Mouse (Mus musculus): Measurements from ENCODE around the gene Ick. TPM values are rescaled to one million over a fixed set of nuclear protein-coding genes. Genes with fewer than 3 reads are reported as not detected.
"Not testable (repeated sequence)": the region's sequence is repeated elsewhere in the genome, so short reads cannot be mapped to it uniquely, and the experiment has no call there.

Gene Ick
- total and polyA plus RNA-seq, 3 experiments, result 7.8 to 14.0 (median 12.5) TPM

DNA sequence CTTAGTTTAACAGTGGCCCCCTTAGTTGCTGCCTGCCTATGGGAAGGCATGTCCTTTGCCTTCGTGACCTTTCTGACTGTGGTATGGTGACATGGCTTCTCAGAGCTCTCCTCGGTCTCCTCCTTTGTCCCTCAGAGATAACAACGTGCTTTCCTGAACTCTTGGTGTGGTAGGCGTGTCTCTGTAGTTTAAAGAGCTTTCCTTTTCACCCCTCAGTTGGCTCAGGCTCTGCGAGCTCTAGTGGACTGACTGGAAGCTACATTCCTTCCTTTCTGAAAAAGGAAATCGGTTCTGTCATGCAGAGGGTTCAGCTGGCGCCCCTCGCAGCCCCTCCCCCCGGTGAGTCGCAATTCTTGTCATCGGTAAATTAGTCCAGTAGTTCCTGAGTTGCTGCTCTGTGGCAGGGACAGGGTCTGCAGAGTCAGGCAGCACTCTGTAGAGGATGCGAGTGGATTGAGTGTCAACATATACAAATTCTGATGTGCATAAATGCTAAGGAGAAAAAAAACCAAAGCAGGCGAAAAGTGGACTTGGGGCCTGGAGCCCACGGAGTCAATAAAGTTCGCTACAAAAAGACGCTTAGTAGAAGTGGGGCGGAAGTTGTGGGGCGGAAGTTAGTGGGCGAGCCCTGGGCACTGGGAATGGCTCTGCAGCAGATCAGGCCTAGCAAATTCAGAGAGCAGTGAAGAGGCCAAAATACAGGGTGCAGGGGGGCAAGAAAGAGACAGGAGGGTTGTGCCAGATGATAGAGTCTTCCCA, 57.9 kb downstream of the Ick start:
- Histone ChIP-seq H3K27me3 (ENCODE audit: control insufficient read depth, insufficient read depth, low read length) (no peaks in the 10 kb centered on the region), H3K27ac (no peak overlapping the region; the same call in 1 of the 2 replicates), H3K9ac (ENCODE audit: low read depth, low read length) (no peak overlapping the region), H3K36me3 (ENCODE audit: control insufficient read depth, insufficient read depth, low read length) (peaks cover 3% of the 10 kb centered on the region; the same call in 1 of the 2 replicates), H3K4me1 (ENCODE audit: control insufficient read depth, insufficient read depth, low read length) (no peaks in the 10 kb centered on the region; the same call in 1 of the 2 replicates), H3K4me3 (no peak overlapping the region), H3K79me2 (replicated peaks; ENCODE audit: control insufficient read depth, insufficient read depth, low read length) (no peaks in the 10 kb centered on the region)
- intact Hi-C loops (cut with DNase I), result no loop called here
- 55% methylated on average over 19 of the region's 19 CpGs for WGBS
- DNase-seq, result no peak
- TF ChIP-seq POLR2A (IDR thresholded peaks at IDR 0.05; ENCODE audit: insufficient read depth, low read depth, low read length), result no peak
- TF ChIP-seq CTCF (IDR thresholded peaks at IDR 0.05), result peak; percentile 17; the same call in 1 of the 2 replicates

GRCm38 (mm10) chr9:78167453-78167969, 58.5 kb downstream of the Ick start:
- no peaks in the 10 kb centered on the region; the same call in 1 of the 2 replicates for H3K4me1 ChIP-seq (ENCODE audit: control insufficient read depth, insufficient read depth, low read length)
- no peak overlapping the region for H3K9ac ChIP-seq (ENCODE audit: low read depth, low read length)
- H3K4me3 ChIP-seq, result no peak overlapping the region
- H3K27ac ChIP-seq, result no peak overlapping the region
- 92% methylated on average over 19 of the region's 19 CpGs for WGBS
- no peaks in the 10 kb centered on the region for H3K79me2 ChIP-seq (replicated peaks; ENCODE audit: control insufficient read depth, insufficient read depth, low read length)
- intact Hi-C loops (cut with DNase I), result no loop called here
- H3K27me3 ChIP-seq (ENCODE audit: control insufficient read depth, insufficient read depth, low read length), result no peaks in the 10 kb centered on the region
- peaks cover 3% of the 10 kb centered on the region; the same call in 1 of the 2 replicates for H3K36me3 ChIP-seq (ENCODE audit: control insufficient read depth, insufficient read depth, low read length)
- TF ChIP-seq CTCF (IDR thresholded peaks at IDR 0.05) (no peak), POLR2A (IDR thresholded peaks at IDR 0.05; ENCODE audit: insufficient read depth, low read depth, low read length) (no peak), EP300 (IDR thresholded peaks at IDR 0.05; ENCODE audit: insufficient read depth, low read depth, low read length) (no peak)
- DNase-seq, result no peak

DNA sequence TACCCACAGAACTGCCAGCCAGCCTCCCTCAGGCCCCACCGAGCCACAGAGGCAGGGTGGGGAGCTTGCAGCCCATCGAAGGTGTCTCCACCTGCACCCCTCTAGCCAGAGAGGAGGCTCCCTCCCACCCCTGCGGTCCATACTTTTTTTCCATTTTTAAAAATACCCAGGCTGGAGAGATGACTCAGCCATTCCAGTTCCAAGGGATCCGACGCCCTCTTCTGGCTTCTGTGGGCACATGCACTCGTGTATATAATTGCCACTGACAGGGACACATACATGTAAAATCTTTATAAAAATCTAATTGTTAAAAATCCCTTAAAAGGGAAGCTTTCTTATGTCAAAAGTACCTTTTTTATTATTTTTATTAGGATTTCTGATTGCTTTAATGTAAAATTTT, 59.9 kb downstream of the Ick start:
- intact Hi-C loops (cut with DNase I), result no loop called here
- H3K4me3 ChIP-seq, result no peak overlapping the region
- TF ChIP-seq EP300 (IDR thresholded peaks at IDR 0.05; ENCODE audit: insufficient read depth, low read depth, low read length) (no peak), POLR2A (IDR thresholded peaks at IDR 0.05; ENCODE audit: insufficient read depth, low read depth, low read length) (no peak), CTCF (IDR thresholded peaks at IDR 0.05) (peak; percentile 53)
- H3K36me3 ChIP-seq (ENCODE audit: control insufficient read depth, insufficient read depth, low read length), result peaks cover 3% of the 10 kb centered on the region; the same call in 1 of the 2 replicates
- DNase-seq, result no peak
- WGBS, result 90% methylated on average over 6 of the region's 6 CpGs
- H3K27ac ChIP-seq, result no peak overlapping the region
- H3K4me1 ChIP-seq (ENCODE audit: control insufficient read depth, insufficient read depth, low read length), result no peaks in the 10 kb centered on the region; the same call in 1 of the 2 replicates
- H3K79me2 ChIP-seq (replicated peaks; ENCODE audit: control insufficient read depth, insufficient read depth, low read length), result no peaks in the 10 kb centered on the region
- H3K9ac ChIP-seq (ENCODE audit: low read depth, low read length), result no peak overlapping the region
- H3K27me3 ChIP-seq (ENCODE audit: control insufficient read depth, insufficient read depth, low read length), result no peaks in the 10 kb centered on the region

DNA sequence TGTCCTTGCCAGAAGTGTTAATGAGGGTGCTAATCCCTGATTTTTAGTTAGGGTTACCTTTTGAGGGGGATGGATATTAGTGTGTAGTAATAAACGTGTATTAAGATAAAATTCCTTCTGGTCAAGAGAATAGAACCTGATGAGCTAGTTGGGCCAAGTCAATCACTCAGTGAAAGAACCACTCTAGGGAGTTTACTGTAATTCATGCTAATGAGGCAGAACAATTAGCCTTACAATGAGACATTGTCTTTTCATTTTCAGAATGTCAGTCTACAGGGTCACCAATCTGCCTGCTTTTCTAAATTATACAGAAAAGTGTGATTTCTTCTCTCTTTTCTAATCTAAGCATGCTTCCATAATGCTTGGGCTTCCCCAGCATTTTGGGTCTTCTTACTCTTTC, 65.0 kb downstream of the Ick start:
- DNase-seq, result no peak
- H3K9ac ChIP-seq (ENCODE audit: low read depth, low read length), result no peak overlapping the region
- H3K27me3 ChIP-seq (ENCODE audit: control insufficient read depth, insufficient read depth, low read length), result no peaks in the 10 kb centered on the region
- WGBS, result 57% methylated on average over 1 of the region's 1 CpGs
- no peak overlapping the region for H3K4me3 ChIP-seq
- intact Hi-C loops (cut with DNase I), result loop anchor here (10.0 kb wide), 1 partner anchor 259 kb away; the partner anchor contains the start of gene Elovl5
- peaks cover 3% of the 10 kb centered on the region; the same call in 1 of the 2 replicates for H3K36me3 ChIP-seq (ENCODE audit: control insufficient read depth, insufficient read depth, low read length)
- H3K4me1 ChIP-seq (ENCODE audit: control insufficient read depth, insufficient read depth, low read length), result no peaks in the 10 kb centered on the region; the same call in 1 of the 2 replicates
- TF ChIP-seq EP300 (IDR thresholded peaks at IDR 0.05; ENCODE audit: insufficient read depth, low read depth, low read length), result no peak
- no peak for TF ChIP-seq POLR2A (IDR thresholded peaks at IDR 0.05; ENCODE audit: insufficient read depth, low read depth, low read length)
- TF ChIP-seq CTCF (IDR thresholded peaks at IDR 0.05), result no peak
- no peak overlapping the region for H3K27ac ChIP-seq
- H3K79me2 ChIP-seq (replicated peaks; ENCODE audit: control insufficient read depth, insufficient read depth, low read length), result no peaks in the 10 kb centered on the region

DNA sequence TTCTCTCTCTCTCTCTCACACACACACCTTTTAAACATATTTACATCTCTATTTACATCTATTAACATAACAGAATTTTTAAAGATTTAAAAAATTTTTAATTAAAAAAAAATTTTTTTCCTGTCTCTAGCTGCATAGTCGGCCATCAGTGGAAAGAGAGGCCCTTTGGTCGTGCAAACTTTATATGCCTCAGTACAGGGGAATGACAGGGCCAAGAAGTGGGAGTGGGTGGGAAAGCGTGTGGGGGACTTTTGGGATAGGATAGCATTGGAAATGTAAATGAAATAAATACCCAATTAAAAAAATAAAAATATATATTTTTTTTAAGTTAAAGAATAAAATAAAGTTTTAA, 65.9 kb downstream of the Ick start:
- intact Hi-C loops (cut with DNase I), result loop anchor here (1.0 to 10.0 kb wide), 2 partner anchors 62 to 260 kb away; partner anchors contain the start of gene Elovl5
- not testable (repeated sequence) for H3K27me3 ChIP-seq (ENCODE audit: control insufficient read depth, insufficient read depth, low read length); DNase-seq; H3K9ac ChIP-seq (ENCODE audit: low read depth, low read length); H3K4me3 ChIP-seq; H3K36me3 ChIP-seq (ENCODE audit: control insufficient read depth, insufficient read depth, low read length); H3K4me1 ChIP-seq (ENCODE audit: control insufficient read depth, insufficient read depth, low read length); H3K79me2 ChIP-seq (replicated peaks; ENCODE audit: control insufficient read depth, insufficient read depth, low read length)
- H3K27ac ChIP-seq, result peak overlapping the region; percentile 27; the same call in 1 of the 2 replicates
- WGBS, result 36% methylated on average over 3 of the region's 3 CpGs
